Mouse (Mus musculus) myocyte (in vitro differentiated cells): ENCODE results near the gene Asap3. TPM values are rescaled to one million over a fixed set of nuclear protein-coding genes. Genes with fewer than 3 reads are reported as not detected.

ENCODE experiments used
- H3K27me3 ChIP-seq: one replicate; pipeline ENCODE4 v1.6.1; 2011; ENCODE audit not compliant: control insufficient read depth, insufficient read depth, insufficient read length
- H3K36me3 ChIP-seq: one replicate; pipeline ENCODE4 v1.6.1; 2011; ENCODE audit not compliant: control insufficient read depth, insufficient read depth
- H3K4me2 ChIP-seq: one replicate; pipeline ENCODE4 v1.6.1; 2011; ENCODE audit warnings: low read depth, control low read depth
- H3K4me3 ChIP-seq: one replicate; pipeline ENCODE4 v1.5.1; 2011; ENCODE audit warnings: mild to moderate bottlenecking, control low read depth, moderate library complexity
- H3K79me2 ChIP-seq: one replicate; pipeline ENCODE4 v1.6.1; 2011; ENCODE audit not compliant: control insufficient read depth, insufficient read depth
- H3ac ChIP-seq: one replicate; pipeline ENCODE4 v1.6.1; 2011; ENCODE audit not compliant: control insufficient read depth, insufficient read length
- CEBPB ChIP-seq: IDR thresholded peaks from 2 replicates; pipeline ENCODE4 v1.6.1; 2011; ENCODE audit warnings: mild to moderate bottlenecking, moderate library complexity; ENCODE audit not compliant: poor library complexity, insufficient read depth, severe bottlenecking
- E2F4 ChIP-seq: IDR thresholded peaks from one replicate; pipeline ENCODE4 v1.6.1; 2011; ENCODE audit warnings: mild to moderate bottlenecking, control low read depth, moderate library complexity; ENCODE audit not compliant: insufficient read depth
- MAX ChIP-seq: IDR thresholded peaks from one replicate; pipeline ENCODE4 v1.6.1; 2011; ENCODE audit warnings: low read depth, mild to moderate bottlenecking, control low read depth
- MYOD1 ChIP-seq, 3 experiments: IDR thresholded peaks; one replicate each; pipeline ENCODE4 v1.6.1; 2011; ENCODE audit warnings: control low read depth in 2 of 3, low read depth in 2 of 3, mild to moderate bottlenecking in 2 of 3, moderate library complexity in 1 of 3; ENCODE audit not compliant: insufficient read length in 2 of 3, control insufficient read depth in 1 of 3
- MYOG ChIP-seq, 3 experiments: IDR thresholded peaks; one replicate each; pipeline ENCODE4 v1.6.1; 2011; ENCODE audit warnings: control low read depth in 2 of 3, low read depth in 2 of 3, mild to moderate bottlenecking in 2 of 3; ENCODE audit not compliant: insufficient read length in 2 of 3, control insufficient read depth in 1 of 3, insufficient read depth in 1 of 3
- POLR2A ChIP-seq: IDR thresholded peaks from one replicate; pipeline ENCODE4 v1.6.1; 2011; ENCODE audit warnings: low read depth, mild to moderate bottlenecking, control low read depth, moderate library complexity; ENCODE audit not compliant: insufficient read length
- POLR2AphosphoS2 ChIP-seq: IDR thresholded peaks from one replicate; pipeline ENCODE4 v1.6.1; 2011; ENCODE audit warnings: low read depth, control low read depth; ENCODE audit not compliant: insufficient read length
- REST ChIP-seq: IDR thresholded peaks from one replicate; pipeline ENCODE4 v1.6.1; 2011; ENCODE audit warnings: mild to moderate bottlenecking, control low read depth, moderate library complexity; ENCODE audit not compliant: insufficient read depth, insufficient read length
- SRF ChIP-seq: IDR thresholded peaks from one replicate; pipeline ENCODE4 v1.6.1; 2011; ENCODE audit warnings: low read depth; ENCODE audit not compliant: control insufficient read depth, insufficient read length
- TCF12 ChIP-seq: IDR thresholded peaks from one replicate; pipeline ENCODE4 v1.6.1; 2011; ENCODE audit warnings: mild to moderate bottlenecking, control low read depth; ENCODE audit not compliant: poor library complexity, insufficient read depth, severe bottlenecking
- TCF3 ChIP-seq: IDR thresholded peaks from one replicate; pipeline ENCODE4 v1.6.1; 2011; ENCODE audit warnings: low read depth, control low read depth; ENCODE audit not compliant: insufficient read length
- USF1 ChIP-seq: IDR thresholded peaks from one replicate; pipeline ENCODE4 v1.6.1; 2011; ENCODE audit warnings: low read depth, mild to moderate bottlenecking, control low read depth, moderate library complexity
- polyA plus RNA-seq: library from polyadenylated mRNA; unstranded; fragments of >200 nt; fragmentation: generic; extraction: Trizol; gene quantifications from one replicate; pipeline ENCODE4 v1.2.1, GENCODE M21; 2012; ENCODE audit warnings: missing spikeins

Gene Asap3
- polyA plus RNA-seq, 1 experiment = 3.9 TPM

DNA sequence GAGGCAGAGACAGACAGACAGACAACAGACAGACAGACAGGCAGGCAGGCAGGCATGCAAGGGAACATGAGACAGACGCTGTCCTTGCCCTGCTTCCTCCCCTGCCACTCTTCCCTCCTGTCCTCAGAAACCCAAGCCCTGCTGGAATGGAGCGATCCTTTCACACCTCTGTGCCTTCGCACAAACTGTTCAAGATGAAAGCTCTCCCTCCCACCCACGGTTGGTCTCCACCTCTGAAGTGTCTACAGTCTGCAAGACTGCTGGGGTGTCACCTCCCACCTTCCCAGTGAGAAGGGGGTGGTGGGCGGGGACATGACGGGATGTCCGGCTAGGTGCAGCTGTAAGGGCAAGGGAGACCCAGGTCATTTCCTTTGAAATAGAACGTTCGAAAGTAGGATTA is 75.4 kb downstream of the Asap3 start:
- Histone ChIP-seq H3ac (no peak overlapping the region), H3K27me3 (peaks cover 14% of the 10 kb centered on the region), H3K4me2 (no peak overlapping the region), H3K36me3 (no peaks in the 10 kb centered on the region), H3K4me3 (no peak overlapping the region), H3K79me2 (peaks cover 4% of the 10 kb centered on the region)
- TF ChIP-seq TCF12 = no peak
- TF ChIP-seq TCF3 = no peak
- no peak for TF ChIP-seq REST
- no peak for TF ChIP-seq SRF
- TF ChIP-seq MYOG (IDR thresholded peaks at IDR 0.05; ENCODE audit: control insufficient read depth in 1 of 3, insufficient read depth in 1 of 3, insufficient read length in 2 of 3, low read depth in 2 of 3) = no peak
- TF ChIP-seq MAX = no peak
- TF ChIP-seq E2F4 = no peak
- TF ChIP-seq MYOD1 (IDR thresholded peaks at IDR 0.05; ENCODE audit: control insufficient read depth in 1 of 3, insufficient read length in 2 of 3, low read depth in 2 of 3) = no peak
- no peak for TF ChIP-seq POLR2A

DNA sequence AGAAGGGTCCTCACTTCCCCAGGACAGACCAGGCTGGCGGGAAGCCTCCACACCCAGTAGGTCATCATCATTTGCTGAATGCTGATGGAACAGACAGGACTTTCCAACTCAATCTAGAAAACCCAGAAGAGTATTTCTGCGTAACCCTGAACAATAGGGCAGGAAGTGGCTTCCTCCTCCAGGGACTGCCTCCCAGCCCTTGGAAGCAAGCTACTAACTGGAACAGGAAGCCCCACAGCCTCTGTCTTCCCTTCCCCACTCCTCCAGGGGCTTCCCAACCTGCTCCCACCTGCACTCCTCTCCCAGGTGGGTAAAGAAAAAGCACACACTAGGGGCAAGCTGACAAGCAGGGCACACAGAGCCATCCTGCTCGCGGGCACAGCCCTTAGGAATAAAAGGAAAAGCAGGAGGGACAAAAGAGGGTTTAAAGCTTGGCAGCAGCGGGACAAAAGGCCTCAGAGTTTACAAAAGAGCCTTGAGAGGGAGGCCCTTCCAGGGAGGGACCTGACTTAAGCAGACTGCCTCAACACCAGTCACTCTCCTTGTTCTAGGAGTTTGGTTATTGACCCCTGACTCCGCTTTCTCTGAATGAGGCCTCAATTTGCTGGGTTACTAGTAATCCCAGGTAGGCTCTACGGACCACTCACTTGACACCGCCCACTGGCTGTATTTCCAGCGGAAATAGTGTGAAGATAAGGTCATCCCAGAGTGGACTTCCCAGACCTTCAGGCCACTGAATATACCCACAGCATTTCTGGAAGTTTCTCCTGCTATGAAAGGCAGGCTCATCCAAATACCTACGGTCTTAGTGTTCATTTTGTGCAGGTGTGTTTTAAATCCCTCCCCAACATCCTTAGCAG is 76.7 kb downstream of the Asap3 start:
- Histone ChIP-seq H3K27me3 (peaks cover 4% of the 10 kb centered on the region), H3K4me2 (no peak overlapping the region), H3K36me3 (peaks cover 1% of the 10 kb centered on the region), H3ac (no peak overlapping the region), H3K79me2 (peaks cover 17% of the 10 kb centered on the region), H3K4me3 (no peak overlapping the region)
- TF ChIP-seq TCF3 = no peak
- no peak for TF ChIP-seq POLR2A
- no peak for TF ChIP-seq MAX
- TF ChIP-seq MYOD1 (IDR thresholded peaks at IDR 0.05; ENCODE audit: control insufficient read depth in 1 of 3, insufficient read length in 2 of 3, low read depth in 2 of 3) = no peak
- no peak for TF ChIP-seq REST

DNA sequence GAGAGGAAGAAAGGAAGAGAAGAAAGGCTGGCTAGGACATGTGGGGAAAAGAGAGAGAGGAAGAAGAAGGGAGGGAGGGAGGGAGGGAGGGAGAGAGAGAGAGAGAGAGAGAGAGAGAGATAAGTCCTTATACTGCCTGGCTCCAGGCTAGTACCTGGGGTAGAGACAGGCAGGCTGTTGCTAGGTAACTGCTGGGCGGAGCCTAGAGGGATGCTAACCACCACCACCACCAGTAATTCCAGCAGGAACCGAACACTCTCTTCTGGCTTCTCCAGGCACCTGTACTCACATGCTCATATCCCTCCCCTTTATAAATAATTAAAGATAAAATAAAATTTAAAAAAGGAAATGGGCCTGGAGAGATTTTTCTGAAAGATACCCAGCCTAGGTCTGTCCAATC is 77.6 kb downstream of the Asap3 start:
- Histone ChIP-seq H3K79me2 (peaks cover 17% of the 10 kb centered on the region), H3K36me3 (peaks cover 9% of the 10 kb centered on the region), H3K4me2 (peak overlapping the region; percentile 80), H3K4me3 (no peak overlapping the region), H3ac (no peak overlapping the region), H3K27me3 (peaks cover 4% of the 10 kb centered on the region)
- TF ChIP-seq TCF3 (no peak), POLR2AphosphoS2 (no peak), SRF (no peak), E2F4 (no peak), MYOD1 (IDR thresholded peaks at IDR 0.05; ENCODE audit: control insufficient read depth in 1 of 3, insufficient read length in 2 of 3, low read depth in 2 of 3) (no peak), MAX (no peak), MYOG (IDR thresholded peaks at IDR 0.05; ENCODE audit: control insufficient read depth in 1 of 3, insufficient read depth in 1 of 3, insufficient read length in 2 of 3, low read depth in 2 of 3) (no peak), POLR2A (no peak), TCF12 (no peak), REST (no peak), CEBPB (no peak), USF1 (no peak)

DNA sequence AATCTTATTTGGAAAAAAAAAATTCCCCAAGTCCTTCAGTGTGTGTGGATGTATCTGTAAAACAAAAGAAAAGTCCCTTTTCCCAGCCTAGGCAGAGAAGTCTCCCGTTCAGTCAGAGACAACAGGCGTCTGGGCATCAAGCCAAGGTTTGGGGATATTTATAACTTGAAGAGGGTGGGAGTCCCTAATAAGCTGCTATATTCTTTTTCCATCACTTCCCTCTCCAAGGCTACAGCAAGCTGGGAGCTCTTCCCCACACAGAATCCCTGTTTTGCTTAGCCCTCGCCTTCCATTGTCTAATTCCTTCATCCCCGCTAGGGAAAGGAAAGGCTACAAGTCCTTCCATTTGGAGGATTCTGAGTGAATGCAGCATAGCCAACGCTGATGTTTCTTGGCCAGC is 78.3 kb downstream of the Asap3 start, which contains the start of gene Zfp46:
Gene Zfp46, plus strand, starts transcription at position 229 of the 400 bp plus-strand sequence.
- Histone ChIP-seq H3K79me2 (peaks cover 17% of the 10 kb centered on the region), H3ac (peak within 1 kb of the TSS; percentile 75), H3K4me3 (peak within 1 kb of the TSS; percentile 93), H3K36me3 (peaks cover 12% of the 10 kb centered on the region), H3K27me3 (no peaks in the 10 kb centered on the region), H3K4me2 (peak within 1 kb of the TSS; percentile 98)
- no peak for TF ChIP-seq POLR2AphosphoS2

DNA sequence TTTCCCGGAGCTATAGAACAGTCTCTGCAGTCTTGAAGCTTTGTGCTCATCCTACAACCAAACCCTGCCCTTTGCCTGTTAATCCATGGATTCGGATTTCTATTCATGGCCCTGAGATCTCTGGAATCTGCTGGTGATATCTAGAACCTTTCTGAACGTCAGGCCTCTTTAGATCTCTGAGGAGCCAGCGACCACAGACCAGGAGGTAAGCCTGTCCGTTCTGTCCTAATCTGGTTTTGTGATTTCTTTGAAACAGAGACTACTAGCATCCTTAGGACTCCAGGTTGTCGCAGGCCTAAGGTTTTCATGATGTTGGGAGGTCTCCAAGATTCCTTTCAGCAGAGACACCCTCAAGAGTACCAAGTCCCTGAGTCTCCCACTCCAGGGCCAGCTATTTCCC is 78.7 kb downstream of the Asap3 start:
- H3K4me2 ChIP-seq = peak overlapping the region; percentile 80
- H3K4me3 ChIP-seq = peak overlapping the region; percentile 93
- no peaks in the 10 kb centered on the region for H3K27me3 ChIP-seq
- peak overlapping the region; percentile 75 for H3ac ChIP-seq
- H3K79me2 ChIP-seq = peaks cover 17% of the 10 kb centered on the region
- H3K36me3 ChIP-seq = peaks cover 16% of the 10 kb centered on the region
- TF ChIP-seq MYOD1 (IDR thresholded peaks at IDR 0.05; ENCODE audit: control insufficient read depth in 1 of 3, insufficient read length in 2 of 3, low read depth in 2 of 3) (no peak), SRF (no peak), POLR2A (no peak), TCF3 (no peak), E2F4 (no peak), USF1 (no peak), TCF12 (no peak), POLR2AphosphoS2 (no peak), MYOG (IDR thresholded peaks at IDR 0.05; ENCODE audit: control insufficient read depth in 1 of 3, insufficient read depth in 1 of 3, insufficient read length in 2 of 3, low read depth in 2 of 3) (no peak), MAX (no peak), REST (no peak)
